Mouse (Mus musculus): ENCODE measurements at regions not wholly inside any gene's neighbourhood (a gene's known extent, or its start where the extent isn't known, plus 50 kb on each side); places are given as distances from the start of the nearest gene placed in this dataset.
"Not testable (repeated sequence)": the region's sequence is repeated elsewhere in the genome, so short reads cannot be mapped to it uniquely, and the experiment has no call there.

- Histone ChIP-seq H3K9me3 (ENCODE audit: low read length) (peaks cover 14% of the 10 kb centered on the region), H3K27me3 (ENCODE audit: insufficient read depth, low read length) (no peaks in the 10 kb centered on the region), H3K4me3 (replicated peaks; ENCODE audit: low read length) (no peak overlapping the region), H3K36me3 (ENCODE audit: insufficient read depth, low read length) (no peaks in the 10 kb centered on the region), H3K4me1 (replicated peaks; ENCODE audit: low read depth, low read length) (no peaks in the 10 kb centered on the region)
- TF ChIP-seq NANOG (IDR thresholded peaks at IDR 0.05; ENCODE audit: borderline replicate concordance, low read length) = no peak
- TF ChIP-seq POU5F1 (IDR thresholded peaks at IDR 0.05; ENCODE audit: borderline replicate concordance, low read length) = no peak
- TF ChIP-seq CTCF (conservative IDR thresholded peaks at IDR 0.05; ENCODE audit: low read length) = no peak
Observed at GRCm38 (mm10) chr11:15027213-15027612, 428.1 kb downstream of the Pom121l12 start.

- no peaks in the 10 kb centered on the region for H3K36me3 ChIP-seq (ENCODE audit: insufficient read depth, low read length)
- no peaks in the 10 kb centered on the region for H3K27me3 ChIP-seq (ENCODE audit: insufficient read depth, low read length)
- TF ChIP-seq POU5F1 (IDR thresholded peaks at IDR 0.05; ENCODE audit: borderline replicate concordance, low read length) (no peak), CTCF (conservative IDR thresholded peaks at IDR 0.05; ENCODE audit: low read length) (no peak), NANOG (IDR thresholded peaks at IDR 0.05; ENCODE audit: borderline replicate concordance, low read length) (no peak)
- no peaks in the 10 kb centered on the region for H3K9me3 ChIP-seq (ENCODE audit: low read length)
- no peaks in the 10 kb centered on the region for H3K4me1 ChIP-seq (replicated peaks; ENCODE audit: low read depth, low read length)
- H3K4me3 ChIP-seq (replicated peaks; ENCODE audit: low read length) = no peak overlapping the region
Observed at GRCm38 (mm10) chr11:15042168-15042567, 443.1 kb downstream of the Pom121l12 start.

- H3K36me3 ChIP-seq (ENCODE audit: insufficient read depth, low read length); H3K4me1 ChIP-seq (replicated peaks; ENCODE audit: low read depth, low read length); H3K9me3 ChIP-seq (ENCODE audit: low read length); H3K27me3 ChIP-seq (ENCODE audit: insufficient read depth, low read length); H3K4me3 ChIP-seq (replicated peaks; ENCODE audit: low read length): not testable (repeated sequence)
- TF ChIP-seq POU5F1 (IDR thresholded peaks at IDR 0.05; ENCODE audit: borderline replicate concordance, low read length) = 0 out of 2 replicates have a peak, but pooled peaks have one; percentile 23
Observed at GRCm38 (mm10) chr11:15088918-15089645, 490.0 kb downstream of the Pom121l12 start.

- no peak for TF ChIP-seq CTCF (conservative IDR thresholded peaks at IDR 0.05; ENCODE audit: low read length)
- TF ChIP-seq NANOG (IDR thresholded peaks at IDR 0.05; ENCODE audit: borderline replicate concordance, low read length) = no peak
- no peak for TF ChIP-seq POU5F1 (IDR thresholded peaks at IDR 0.05; ENCODE audit: borderline replicate concordance, low read length)
- Histone ChIP-seq H3K4me3 (replicated peaks; ENCODE audit: low read length) (no peak overlapping the region), H3K27me3 (ENCODE audit: insufficient read depth, low read length) (no peaks in the 10 kb centered on the region), H3K9me3 (ENCODE audit: low read length) (no peaks in the 10 kb centered on the region), H3K36me3 (ENCODE audit: insufficient read depth, low read length) (no peaks in the 10 kb centered on the region), H3K4me1 (replicated peaks; ENCODE audit: low read depth, low read length) (no peaks in the 10 kb centered on the region)
Observed at GRCm38 (mm10) chr11:15096900-15097299, 497.8 kb downstream of the Pom121l12 start.

- H3K27me3 ChIP-seq (ENCODE audit: insufficient read depth, low read length) = no peaks in the 10 kb centered on the region
- H3K4me3 ChIP-seq (replicated peaks; ENCODE audit: low read length) = no peak overlapping the region
- TF ChIP-seq POU5F1 (IDR thresholded peaks at IDR 0.05; ENCODE audit: borderline replicate concordance, low read length) = no peak
- no peak for TF ChIP-seq CTCF (conservative IDR thresholded peaks at IDR 0.05; ENCODE audit: low read length)
- TF ChIP-seq NANOG (IDR thresholded peaks at IDR 0.05; ENCODE audit: borderline replicate concordance, low read length) = no peak
Observed at GRCm38 (mm10) chr11:15108046-15108445, 509.0 kb downstream of the Pom121l12 start.

GRCm38 (mm10) chr11:15113583-15113982, 514.5 kb downstream of the Pom121l12 start:
- Histone ChIP-seq H3K36me3 (ENCODE audit: insufficient read depth, low read length) (no peaks in the 10 kb centered on the region), H3K9me3 (ENCODE audit: low read length) (no peaks in the 10 kb centered on the region), H3K27me3 (ENCODE audit: insufficient read depth, low read length) (no peaks in the 10 kb centered on the region), H3K4me3 (replicated peaks; ENCODE audit: low read length) (no peak overlapping the region), H3K4me1 (replicated peaks; ENCODE audit: low read depth, low read length) (no peaks in the 10 kb centered on the region)
- no peak for TF ChIP-seq NANOG (IDR thresholded peaks at IDR 0.05; ENCODE audit: borderline replicate concordance, low read length)
- TF ChIP-seq CTCF (conservative IDR thresholded peaks at IDR 0.05; ENCODE audit: low read length) = no peak
- TF ChIP-seq POU5F1 (IDR thresholded peaks at IDR 0.05; ENCODE audit: borderline replicate concordance, low read length) = no peak

More at GRCm38 (mm10) chr11:15108046-15108445, 509.0 kb downstream of the Pom121l12 start:
- H3K4me1 ChIP-seq (replicated peaks; ENCODE audit: low read depth, low read length) = no peaks in the 10 kb centered on the region
- H3K9me3 ChIP-seq (ENCODE audit: low read length) = no peaks in the 10 kb centered on the region
- no peaks in the 10 kb centered on the region for H3K36me3 ChIP-seq (ENCODE audit: insufficient read depth, low read length)

- Histone ChIP-seq H3K4me3 (replicated peaks; ENCODE audit: low read length) (no peak overlapping the region), H3K27me3 (ENCODE audit: insufficient read depth, low read length) (no peaks in the 10 kb centered on the region), H3K4me1 (replicated peaks; ENCODE audit: low read depth, low read length) (no peaks in the 10 kb centered on the region), H3K9me3 (ENCODE audit: low read length) (peaks cover 3% of the 10 kb centered on the region; the same call in 1 of the 2 replicates), H3K36me3 (ENCODE audit: insufficient read depth, low read length) (no peaks in the 10 kb centered on the region)
- TF ChIP-seq CTCF (conservative IDR thresholded peaks at IDR 0.05; ENCODE audit: low read length) (no peak), NANOG (IDR thresholded peaks at IDR 0.05; ENCODE audit: borderline replicate concordance, low read length) (no peak)
Observed at GRCm38 (mm10) chr11:15125812-15126211, 526.7 kb downstream of the Pom121l12 start.

All from E14TG2a.4 (cell line).